Mouse (Mus musculus) G1E (cell line): Measurements from ENCODE around the gene Noxred1. TPM values are rescaled to one million over a fixed set of nuclear protein-coding genes. Genes with fewer than 3 reads are reported as not detected.
"Not testable (repeated sequence)": the region's sequence is repeated elsewhere in the genome, so short reads cannot be mapped to it uniquely, and the experiment has no call there.

Source experiments
- ATAC-seq: 2 replicates; pipeline ENCODE4 v1.8.0; 2016; ENCODE audit warnings: mild to moderate bottlenecking; ENCODE audit not compliant: insufficient number of reproducible peaks, poor library complexity, low FRiP score, severe bottlenecking; ENCODE audit errors: extremely low read depth
- DNase-seq: peaks from one replicate; pipeline ENCODE4 v3.0.0; 2012; ENCODE audit warnings: low spot score
- H3K27me3 ChIP-seq: 2 replicates; pipeline ENCODE4 v1.6.1; 2012; ENCODE audit warnings: mild to moderate bottlenecking, low read length, inconsistent platforms; ENCODE audit not compliant: insufficient read depth
- H3K36me3 ChIP-seq: replicated peaks from 2 replicates; pipeline ENCODE3; 2012; ENCODE audit warnings: mild to moderate bottlenecking, inconsistent platforms
- H3K4me1 ChIP-seq: 2 replicates; pipeline ENCODE4 v1.6.1; 2012; ENCODE audit warnings: low read depth, low read length, inconsistent platforms, mixed read lengths; ENCODE audit not compliant: insufficient read depth
- H3K4me3 ChIP-seq: 2 replicates; pipeline ENCODE4 v1.5.1; 2012; ENCODE audit warnings: low read depth, mild to moderate bottlenecking, inconsistent platforms, low read length, moderate library complexity, mixed read lengths
- H3K9me3 ChIP-seq: replicated peaks from 2 replicates; pipeline ENCODE4 v1.6.1; 2012; ENCODE audit warnings: inconsistent platforms
- CTCF ChIP-seq: IDR thresholded peaks from 2 replicates; pipeline ENCODE4 v1.5.1; 2012; ENCODE audit warnings: low read depth, low read length, inconsistent platforms, mixed read lengths
- GATA1 ChIP-seq: IDR thresholded peaks from 2 replicates; pipeline ENCODE4 v1.6.1; 2012; ENCODE audit warnings: borderline replicate concordance, low read length, inconsistent platforms, mixed read lengths
- GATA2 ChIP-seq: IDR thresholded peaks from 2 replicates; pipeline ENCODE4 v1.6.1; 2012; ENCODE audit warnings: low read depth, low read length, inconsistent platforms, borderline replicate concordance
- POLR2AphosphoS5 ChIP-seq: IDR thresholded peaks from 2 replicates; pipeline ENCODE4 v1.6.1; 2012; ENCODE audit warnings: low read depth, low read length, inconsistent platforms; ENCODE audit not compliant: insufficient replicate concordance
- TAL1 ChIP-seq: conservative IDR thresholded peaks from 2 replicates; pipeline ENCODE4 v1.6.1; 2012; ENCODE audit warnings: low read depth, low read length, inconsistent platforms, mixed read lengths
- polyA plus RNA-seq: library from polyadenylated mRNA; stranded (reverse); fragments of >175 nt; gene quantifications from 2 replicates; pipeline ENCODE4 v1.2.3, GENCODE M21; 2012
- total RNA-seq, 2 experiments: library from RNA; stranded (forward) in 1 of 2; stranded (reverse) in 1 of 2; fragments of 200-1000 nt in 1 of 2; fragments of >200 nt in 1 of 2; fragmentation: Nextera tagmentation in 1 of 2; gene quantifications; 2 replicates each; pipeline ENCODE4 v1.2.3; 2014 to 2017

The Noxred1 gene
- total and polyA plus RNA-seq, 3 experiments = 0.11 to 0.75 TPM; not detected in 1

- Histone ChIP-seq H3K4me1 (peaks cover 34% of the 10 kb centered on the region), H3K9me3 (no peaks in the 10 kb centered on the region), H3K36me3 (peaks cover 43% of the 10 kb centered on the region), H3K4me3 (no peak overlapping the region), H3K27me3 (peaks cover 29% of the 10 kb centered on the region)
- TF ChIP-seq GATA2 (no peak), GATA1 (no peak), CTCF (no peak), TAL1 (no peak), POLR2AphosphoS5 (no peak)
- DNase-seq (no peak), ATAC-seq (no peak)
These were observed 40.8 kb upstream of the Noxred1 start for GRCm38 (mm10) chr12:87279350-87279749.

- no peak for ATAC-seq
- H3K36me3 ChIP-seq = peaks cover 54% of the 10 kb centered on the region
- no peak for DNase-seq
- no peaks in the 10 kb centered on the region for H3K9me3 ChIP-seq
- no peak overlapping the region for H3K4me3 ChIP-seq
- TF ChIP-seq TAL1 = no peak
- TF ChIP-seq GATA1 = no peak
- TF ChIP-seq POLR2AphosphoS5 = no peak
- TF ChIP-seq GATA2 = no peak
- TF ChIP-seq CTCF = no peak
- H3K27me3 ChIP-seq = peaks cover 19% of the 10 kb centered on the region; the same call in 1 of the 2 replicates
- peaks cover 44% of the 10 kb centered on the region for H3K4me1 ChIP-seq
These were observed 39.7 kb upstream of the Noxred1 start for GRCm38 (mm10) chr12:87278118-87278730.

- ATAC-seq, H3K9me3 ChIP-seq, DNase-seq, H3K4me3 ChIP-seq: not testable (repeated sequence)
- Histone ChIP-seq H3K4me1 (peaks cover 52% of the 10 kb centered on the region), H3K36me3 (peaks cover 63% of the 10 kb centered on the region), H3K27me3 (peaks cover 14% of the 10 kb centered on the region; the same call in 1 of the 2 replicates)
These were observed 38.7 kb upstream of the Noxred1 start for GRCm38 (mm10) chr12:87277251-87277650.

GRCm38 (mm10) chr12:87274853-87275831 lies 36.6 kb upstream of the Noxred1 start:
- no peak overlapping the region; the same call in 1 of the 2 replicates for H3K4me3 ChIP-seq
- peaks cover 10% of the 10 kb centered on the region; the same call in 1 of the 2 replicates for H3K27me3 ChIP-seq
- H3K4me1 ChIP-seq = peaks cover 62% of the 10 kb centered on the region
- no peaks in the 10 kb centered on the region for H3K9me3 ChIP-seq
- TF ChIP-seq TAL1 (no peak), GATA2 (no peak), GATA1 (no peak), CTCF (no peak), POLR2AphosphoS5 (no peak)
- peak; percentile 77; the same call in 1 of the 2 replicates for ATAC-seq
- peaks cover 84% of the 10 kb centered on the region for H3K36me3 ChIP-seq
- no peak for DNase-seq

GRCm38 (mm10) chr12:87267682-87268081 lies 29.1 kb upstream of the Noxred1 start:
- H3K27me3 ChIP-seq = no peaks in the 10 kb centered on the region
- H3K4me1 ChIP-seq = peaks cover 47% of the 10 kb centered on the region
- peak overlapping the region; percentile 75 for H3K4me3 ChIP-seq
- TF ChIP-seq CTCF = peak; percentile 40
- no peak for TF ChIP-seq GATA1
- H3K36me3 ChIP-seq = peaks cover 57% of the 10 kb centered on the region
- ATAC-seq = no peak
- peak; percentile 68 for DNase-seq
- H3K9me3 ChIP-seq = no peaks in the 10 kb centered on the region

- DNase-seq = peak; percentile 58
- Histone ChIP-seq H3K9me3 (no peaks in the 10 kb centered on the region), H3K36me3 (peaks cover 54% of the 10 kb centered on the region), H3K4me3 (peak overlapping the region; percentile 75), H3K27me3 (no peaks in the 10 kb centered on the region), H3K4me1 (peaks cover 41% of the 10 kb centered on the region)
- 0 out of 2 replicates have a peak, but pooled peaks have one; percentile 1 for ATAC-seq
- no peak for TF ChIP-seq CTCF
- no peak for TF ChIP-seq GATA2
- TF ChIP-seq GATA1 = no peak
- no peak for TF ChIP-seq TAL1
- TF ChIP-seq POLR2AphosphoS5 = no peak
These were observed 28.5 kb upstream of the Noxred1 start for GRCm38 (mm10) chr12:87266827-87267603.
